Mouse (Mus musculus): ENCODE measurements at regions not wholly inside any gene's neighbourhood (a gene's known extent, or its start where the extent isn't known, plus 50 kb on each side); places are given as distances from the start of the nearest gene placed in this dataset.

DNA sequence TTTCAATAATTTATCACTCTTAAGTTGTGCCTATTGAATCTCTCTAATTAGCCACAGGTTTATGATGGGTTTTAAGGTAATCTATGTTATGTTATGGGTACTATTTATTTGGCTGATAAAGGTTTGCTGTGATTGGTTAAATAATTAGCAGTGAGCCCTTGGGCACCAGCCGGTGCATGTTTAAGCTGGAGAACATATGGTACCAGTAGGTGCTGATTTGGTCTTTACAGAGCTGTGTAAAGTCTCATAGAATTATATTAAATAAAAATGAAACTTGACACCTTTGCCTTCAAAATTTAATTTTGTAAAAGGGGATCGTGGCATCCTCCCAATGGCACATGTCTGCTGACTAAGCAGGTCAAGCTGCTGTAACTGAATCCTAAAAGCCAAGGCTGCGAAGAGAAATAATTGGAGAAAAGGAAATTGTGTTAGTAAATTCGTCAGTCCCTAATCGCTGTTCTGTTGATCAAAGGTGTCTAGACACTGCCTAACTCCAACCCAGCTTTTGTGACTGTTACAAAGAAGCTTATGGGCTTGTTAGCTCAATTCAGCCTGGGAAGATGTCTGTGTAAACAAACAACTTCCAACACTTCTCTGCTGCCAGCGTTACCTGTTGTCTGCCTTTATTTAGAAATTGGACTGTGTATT lies 2234.6 kb downstream of the 4930444P10Rik start:
- TF ChIP-seq POLR2A (IDR thresholded peaks at IDR 0.05; ENCODE audit: borderline replicate concordance, insufficient read depth, low read length): no peak
- TF ChIP-seq CTCF (IDR thresholded peaks at IDR 0.05; ENCODE audit: borderline replicate concordance, insufficient read depth, low read depth, low read length): no peak

Data from cerebellum, adult 2 months (tissue).